In the genomic region with DNA sequence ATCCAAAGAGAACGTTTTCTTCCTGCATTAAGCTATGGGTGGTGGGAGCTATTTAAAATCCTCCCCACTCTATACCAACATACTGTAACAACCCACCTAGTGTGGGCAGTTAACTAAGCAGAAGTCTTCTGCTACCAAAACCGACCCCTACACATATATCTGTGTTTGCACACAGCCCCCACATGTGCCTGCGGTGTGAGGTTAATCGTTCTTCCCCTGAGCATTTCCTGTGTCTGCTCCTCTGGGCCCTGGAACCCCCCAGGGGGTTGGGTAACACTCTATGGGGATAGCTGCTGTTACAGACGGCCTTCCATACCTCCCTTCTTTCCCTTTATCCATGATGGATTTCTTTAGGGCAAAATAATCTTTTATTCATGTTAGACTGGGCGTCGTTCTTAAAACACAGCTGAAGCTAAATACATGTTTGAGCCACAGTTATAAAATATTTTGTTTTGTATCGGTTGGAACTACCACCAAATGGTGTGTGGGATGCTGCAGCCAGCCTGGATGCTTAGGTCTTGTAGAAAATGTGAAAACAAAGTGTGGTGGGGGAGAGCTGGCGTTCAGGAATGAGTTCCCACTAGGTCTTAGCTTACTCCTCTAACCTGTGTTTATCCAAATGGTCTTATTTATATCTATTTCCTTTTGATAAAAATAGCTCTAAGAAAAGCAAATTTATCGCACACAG, we compare ENCODE assay signal across 11 mouse cellular contexts.
DNase-seq lines count a peak whose midpoint lies in the region; ATAC-seq lines count a peak whose summit lies in the region.
"Had no signal": no experiment of that assay in that cellular context is flagged by ENCODE, and none has a peak within 500 bp of the region (broad histone marks: within the 10 kb centered on the region; RNA-seq: fewer than 3 reads in every experiment).

No protein-coding gene starts in this region.

- no peak overlapping the region for H3K4me2 ChIP-seq in heart, embryonic 16.5 days (ENCODE audit: low read depth, low read length)
- H3K4me2 ChIP-seq in midbrain, embryonic 14.5 days (ENCODE audit: low read length) = no peak overlapping the region
- H3K4me2 ChIP-seq: hindbrain, embryonic 13.5 days had no signal

- ATAC-seq in heart, embryonic 16.5 days (replicated peaks; ENCODE audit: extremely low read depth, insufficient read depth, low FRiP score) = peak; percentile 52; the same call in 1 of the 2 replicates
- no peak for ATAC-seq in midbrain, embryonic 14.5 days (ENCODE audit: low FRiP score, low TSS enrichment)
- ATAC-seq: lung, postnatal 0 days had no signal

- H3K36me3 ChIP-seq in heart, embryonic 16.5 days (ENCODE audit: control insufficient read depth, insufficient read depth) = peaks cover 4% of the 10 kb centered on the region; the same call in 1 of the 2 replicates
- H3K36me3 ChIP-seq in midbrain, embryonic 14.5 days (ENCODE audit: control insufficient read depth, insufficient read depth, low read length) = no peaks in the 10 kb centered on the region
- H3K36me3 ChIP-seq: hindbrain, embryonic 13.5 days had no signal

- no peak overlapping the region for H3K27ac ChIP-seq in heart, embryonic 16.5 days (ENCODE audit: low read length)
- H3K27ac ChIP-seq in midbrain, embryonic 14.5 days (replicated peaks; ENCODE audit: low read depth, low read length) = no peak overlapping the region
- H3K27ac ChIP-seq: hindbrain, embryonic 13.5 days; kidney, postnatal 0 days had no signal

- no peaks in the 10 kb centered on the region for H3K9me3 ChIP-seq in heart, embryonic 16.5 days (replicated peaks; ENCODE audit: control insufficient read depth, low read length)
- no peaks in the 10 kb centered on the region for H3K9me3 ChIP-seq in midbrain, embryonic 14.5 days (ENCODE audit: control insufficient read depth, low read length)
- H3K9me3 ChIP-seq: hindbrain, embryonic 13.5 days had no signal

- WGBS in heart, embryonic 16.5 days = 44% methylated on average over 10 of the region's 10 CpGs
- 65% methylated on average over 10 of the region's 10 CpGs for WGBS in midbrain, embryonic 14.5 days

- no peaks in the 10 kb centered on the region for H3K27me3 ChIP-seq in heart, embryonic 16.5 days (ENCODE audit: control insufficient read depth, insufficient read depth, low read length)
- no peaks in the 10 kb centered on the region for H3K27me3 ChIP-seq in midbrain, embryonic 14.5 days (ENCODE audit: control insufficient read depth, insufficient read depth, low read length)
- H3K27me3 ChIP-seq: hindbrain, embryonic 13.5 days had no signal

- H3K9ac ChIP-seq in heart, embryonic 16.5 days (ENCODE audit: low read length) = no peak overlapping the region
- H3K9ac ChIP-seq in midbrain, embryonic 14.5 days (replicated peaks; ENCODE audit: low read length) = no peak overlapping the region
- H3K9ac ChIP-seq: hindbrain, embryonic 13.5 days had no signal

- intact Hi-C loops in heart, postnatal 36 days (cut with DNase I) = no loop called here

- H3K4me1 ChIP-seq in heart, embryonic 16.5 days (ENCODE audit: control insufficient read depth, insufficient read depth, low read length) = peaks cover 31% of the 10 kb centered on the region
- no peaks in the 10 kb centered on the region; the same call in none of the 2 replicates for H3K4me1 ChIP-seq in midbrain, embryonic 14.5 days (ENCODE audit: control insufficient read depth, insufficient read depth, low read length)

- no peak overlapping the region for H3K4me3 ChIP-seq in heart, embryonic 16.5 days (ENCODE audit: low read length)
- H3K4me3 ChIP-seq in midbrain, embryonic 14.5 days (replicated peaks; ENCODE audit: low read depth, low read length) = no peak overlapping the region
- H3K4me3 ChIP-seq: hindbrain, embryonic 13.5 days had no signal

- no peak for DNase-seq in heart, postnatal 36 days
- DNase-seq in CD4-positive, CD25-positive, alpha-beta regulatory T cell, adult 2 months (ENCODE audit: low read depth, low spot score) = peak; percentile 34
- peak; percentile 26 for DNase-seq in induced T-regulatory cell, adult 2 months (ENCODE audit: low read depth)
- peak; percentile 45 for DNase-seq in telencephalon, adult 2 months (ENCODE audit: low read depth, low spot score)
- DNase-seq in cerebellum, postnatal 10 days = no peak
- DNase-seq in retina, embryonic 14.5 days (ENCODE audit: low spot score) = no peak
- DNase-seq in midbrain, embryonic 14.5 days = no peak

Comparison
In these comparisons a context has a peak if more than half of its experiments do, and no peak if none do; other contexts are left out.
1. DNase-seq: peak in CD4-positive, CD25-positive, alpha-beta regulatory T cell, adult 2 months (single experiment), induced T-regulatory cell, adult 2 months (single experiment) and telencephalon, adult 2 months (single experiment); none in heart, postnatal 36 days (0 of 2), cerebellum, postnatal 10 days (0 of 2), retina, embryonic 14.5 days (single experiment) and midbrain, embryonic 14.5 days (single experiment).